Mouse (Mus musculus) kidney, postnatal 14 days (tissue): ENCODE measurements at regions not wholly inside any gene's neighbourhood (a gene's known extent, or its start where the extent isn't known, plus 50 kb on each side); places are given as distances from the start of the nearest gene placed in this dataset.

ENCODE experiments used
- DNase-seq: peaks from one replicate; pipeline ENCODE4 v3.0.0; 2022; ENCODE audit warnings: mixed read lengths

DNA sequence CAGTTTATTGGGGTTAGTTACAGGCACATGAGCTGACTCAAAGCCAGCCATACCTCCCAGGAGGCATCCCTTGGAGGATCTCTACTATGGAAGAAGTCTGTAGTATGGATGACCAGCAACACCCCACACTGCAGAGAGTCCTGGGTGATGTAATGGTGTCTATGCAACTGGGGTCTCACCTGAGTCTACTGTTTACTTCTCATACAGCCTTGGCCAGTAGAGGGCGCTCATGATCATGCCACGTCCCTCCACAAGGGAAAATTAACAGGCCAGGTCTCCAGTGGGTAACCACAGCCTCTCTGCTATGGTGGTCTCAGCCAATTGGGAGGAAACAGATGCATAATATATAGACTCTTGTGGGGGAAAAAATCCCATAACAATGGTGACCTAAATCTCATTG is 111.7 kb downstream of the Cdh26 start:
- peak; percentile 33 for DNase-seq

DNA sequence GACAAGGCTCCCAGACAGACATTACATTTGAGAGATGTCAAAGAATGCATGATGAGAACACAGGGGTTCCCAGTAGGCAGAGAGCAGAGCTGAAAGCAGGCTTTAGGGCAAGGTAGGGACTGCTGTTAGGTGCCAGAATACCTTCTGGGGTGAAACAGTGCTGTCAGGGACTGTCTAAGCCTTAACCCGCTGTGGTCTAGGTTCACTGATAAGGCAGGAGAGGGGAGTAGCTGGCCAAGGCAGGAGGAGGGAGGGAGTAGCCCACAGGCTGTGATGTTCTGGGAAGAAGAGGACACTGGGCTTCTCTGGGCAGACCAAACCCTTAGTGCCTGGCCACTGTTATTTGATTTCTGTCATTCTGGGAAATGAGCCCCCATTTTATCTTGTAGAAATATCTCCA is 114.1 kb downstream of the Cdh26 start:
- no peak for DNase-seq

DNA sequence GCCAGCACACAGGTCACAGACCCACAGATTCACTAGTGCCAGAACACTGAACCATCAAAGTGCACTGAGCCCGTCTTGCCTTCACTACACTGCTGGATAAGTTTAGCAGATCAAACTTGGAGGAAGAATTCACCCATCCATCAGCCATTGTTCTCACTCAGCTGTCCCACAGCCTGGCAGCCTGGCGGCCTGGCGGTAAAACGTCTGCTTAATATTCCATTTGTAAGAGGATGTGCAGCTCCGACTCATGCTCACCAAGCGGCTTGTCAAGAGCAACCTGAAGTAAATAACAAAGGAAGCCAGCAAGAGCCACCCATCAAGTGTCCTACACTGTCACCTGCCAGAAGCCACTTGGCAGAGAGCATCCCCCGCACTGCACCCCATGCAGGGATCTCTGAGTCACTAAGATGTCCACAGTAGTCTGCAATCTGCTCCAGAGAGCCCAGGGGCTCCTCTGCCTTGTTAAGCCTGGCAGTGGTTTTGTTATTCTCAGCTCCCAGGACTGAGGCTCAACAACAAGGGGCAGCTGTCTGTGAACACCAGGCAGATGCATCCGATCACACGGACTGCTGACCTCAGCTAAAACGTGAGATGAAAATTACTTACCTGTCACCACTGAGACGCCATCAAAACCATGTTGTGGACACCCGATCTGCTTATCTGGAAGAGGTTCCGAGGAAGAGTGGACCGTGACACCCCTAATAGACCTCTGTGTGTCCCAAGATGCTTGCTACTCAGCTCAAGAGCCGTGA is 115.4 kb downstream of the Cdh26 start:
- no peak for DNase-seq

DNA sequence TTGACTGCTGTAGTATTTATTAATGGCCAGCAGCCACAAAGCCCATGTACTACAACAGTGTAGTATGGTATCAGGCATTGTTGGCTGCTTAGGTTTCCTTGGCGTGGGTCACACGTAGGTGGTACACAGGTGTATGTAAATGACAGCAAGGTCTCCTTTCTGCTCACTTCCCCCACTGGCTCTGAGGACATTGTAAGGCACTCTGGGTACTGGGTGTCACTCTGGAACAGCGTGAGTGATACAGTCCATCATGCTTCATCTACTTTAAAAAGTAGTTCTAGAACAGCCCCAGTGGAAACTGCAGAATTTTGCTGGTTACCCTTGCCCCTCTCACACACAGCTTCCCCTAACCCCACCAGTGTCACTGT is 116.0 kb downstream of the Cdh26 start:
- DNase-seq, result no peak

DNA sequence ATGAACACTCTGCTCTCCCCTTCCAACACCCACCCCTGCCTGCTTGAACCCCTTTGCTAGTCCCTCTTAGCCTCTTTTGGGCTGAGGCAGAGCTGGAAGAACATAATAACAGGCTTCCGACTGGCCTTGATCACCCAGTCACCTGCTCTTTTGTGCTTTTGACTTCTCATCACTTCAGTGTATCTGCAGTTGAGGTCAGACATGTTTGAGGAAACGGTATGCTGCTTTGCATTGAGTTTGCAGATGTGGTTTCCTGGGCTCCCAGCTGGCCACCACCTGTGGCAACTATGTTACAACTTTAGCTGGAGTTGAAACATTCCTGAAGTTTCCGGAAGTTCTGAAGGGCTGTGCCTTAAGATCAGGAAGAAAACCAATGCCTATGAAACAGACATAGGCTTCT is 116.6 kb downstream of the Cdh26 start:
- DNase-seq, result no peak

DNA sequence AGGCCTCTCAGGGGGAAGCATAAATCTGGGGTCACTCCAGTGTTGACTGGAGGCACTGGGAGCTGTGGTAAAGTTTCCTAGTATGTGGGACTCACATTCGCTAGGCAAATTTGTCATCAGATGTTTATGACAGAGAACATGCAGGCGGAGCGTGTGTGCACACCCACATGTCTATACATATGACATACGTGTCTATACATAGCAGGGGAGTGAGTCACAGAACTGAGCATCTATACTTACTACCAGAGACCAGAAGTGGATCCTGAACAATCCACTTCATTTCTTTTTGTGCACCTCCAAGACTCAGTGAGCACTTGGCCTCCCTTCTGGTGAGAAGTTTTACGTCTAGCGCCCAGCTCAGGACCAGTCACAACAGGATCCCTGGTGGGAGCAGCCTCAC is 118.6 kb downstream of the Cdh26 start:
- DNase-seq, result no peak

DNA sequence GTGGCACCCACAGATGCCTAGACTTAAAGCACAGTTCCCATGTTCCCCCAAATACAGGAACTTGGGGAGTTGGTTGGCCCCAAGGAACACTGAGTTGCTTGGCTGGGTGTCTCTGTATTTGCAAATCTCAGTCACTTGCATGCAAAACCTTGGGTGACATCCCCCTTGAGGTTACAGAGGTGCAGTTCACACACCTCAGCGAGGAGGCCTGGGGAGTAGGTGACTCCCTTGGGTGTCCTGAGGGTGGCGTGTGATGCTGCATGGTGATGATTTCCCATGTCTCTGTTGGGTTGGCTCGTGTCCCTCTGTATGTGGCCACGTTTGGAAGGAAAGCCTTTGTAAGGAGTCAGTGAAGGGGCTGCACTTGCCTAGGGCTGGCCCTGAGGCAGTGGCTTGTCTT is 123.4 kb downstream of the Cdh26 start:
- no peak for DNase-seq

DNA sequence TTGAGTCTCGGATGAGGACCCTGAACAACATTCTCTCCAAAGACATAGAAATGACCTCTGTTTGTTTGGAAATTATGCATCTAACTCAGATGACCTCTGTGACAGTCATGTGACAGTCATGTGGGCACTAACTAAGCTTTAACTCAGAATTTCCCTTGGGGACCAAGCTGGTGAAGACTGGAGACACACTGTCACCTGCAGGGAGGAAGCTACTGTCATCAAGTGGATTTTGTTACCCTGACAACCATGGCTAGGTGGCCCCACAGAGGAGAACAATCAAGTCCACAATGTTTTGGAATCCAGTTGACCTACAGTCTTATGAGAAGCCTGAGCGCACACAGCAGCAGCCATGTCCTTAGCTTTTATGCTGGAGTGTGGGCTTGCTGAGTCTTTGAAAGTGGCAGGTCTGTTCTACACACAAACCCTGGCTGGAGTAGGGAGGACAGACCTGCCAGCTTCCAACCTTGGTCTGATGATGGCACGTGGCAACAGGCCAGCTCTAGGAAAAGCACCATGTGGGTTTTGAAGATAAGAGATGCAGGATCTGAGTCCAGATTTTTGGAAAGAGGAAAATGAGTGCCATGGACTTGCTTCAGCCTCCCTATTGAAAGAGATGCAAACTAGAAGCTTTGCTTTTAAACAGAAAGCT is 125.5 kb downstream of the Cdh26 start:
- no peak for DNase-seq

DNA sequence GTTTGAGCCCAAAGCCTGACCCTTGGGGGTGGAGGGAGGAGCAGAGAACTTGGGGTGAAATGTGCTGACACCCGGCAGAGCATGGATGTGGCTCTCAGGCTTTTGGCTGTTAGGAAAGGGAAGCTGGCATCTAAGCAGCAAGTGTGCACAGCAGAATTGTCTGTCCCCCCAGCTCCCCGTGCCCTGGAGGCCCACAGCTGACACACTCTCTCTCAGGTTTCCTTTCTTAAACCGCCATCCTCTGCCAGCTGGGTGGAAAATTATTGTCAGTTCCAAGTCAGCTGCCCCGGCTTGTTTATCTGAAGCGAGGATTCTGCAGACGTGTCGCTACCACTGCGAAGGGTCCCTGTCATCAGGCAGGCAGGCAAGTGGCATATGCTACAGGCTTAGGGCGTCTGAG is 127.6 kb downstream of the Cdh26 start:
- DNase-seq, result no peak

DNA sequence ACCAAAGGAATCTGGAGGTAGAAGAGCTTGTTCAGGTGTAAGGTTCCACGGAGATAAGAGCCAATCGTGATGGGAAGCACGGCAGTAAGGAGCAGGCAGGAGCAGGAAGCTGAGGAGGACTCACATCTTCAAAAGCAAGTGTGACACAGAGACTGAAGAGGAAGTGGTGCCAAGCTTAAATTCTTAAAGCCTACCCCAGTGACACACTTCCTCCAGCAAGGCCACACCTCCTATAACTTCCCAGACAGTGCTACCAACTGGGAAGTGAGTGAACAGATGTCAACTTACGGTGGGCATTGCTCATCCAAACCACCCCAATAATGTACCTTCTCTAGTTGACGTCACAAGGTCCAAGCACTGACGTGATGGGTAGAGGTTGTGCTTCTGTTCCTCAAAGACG is 133.0 kb downstream of the Cdh26 start:
- no peak for DNase-seq

DNA sequence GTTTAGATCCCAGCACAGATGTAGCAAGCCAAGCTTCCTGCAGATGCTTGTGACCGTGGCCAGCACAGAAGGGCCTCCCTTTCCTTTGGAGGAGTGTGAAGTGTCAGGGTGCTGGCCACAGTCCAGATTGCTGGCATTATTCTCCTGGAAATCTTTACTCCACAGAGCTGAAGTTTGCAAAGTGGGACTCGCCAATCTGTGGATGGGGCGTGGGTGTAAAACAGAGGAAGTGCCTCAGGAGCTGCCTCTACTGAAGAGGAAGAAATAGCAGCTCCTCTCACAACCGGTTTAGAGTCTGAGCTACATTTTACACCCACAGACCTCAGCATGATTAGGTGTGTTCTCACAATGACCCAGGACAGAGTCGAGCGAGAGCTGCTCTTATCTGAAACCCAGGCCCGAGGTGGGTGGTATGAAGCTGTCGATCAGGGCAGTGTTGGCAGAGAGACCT is 135.1 kb downstream of the Cdh26 start:
- DNase-seq, result peak; percentile 53

DNA sequence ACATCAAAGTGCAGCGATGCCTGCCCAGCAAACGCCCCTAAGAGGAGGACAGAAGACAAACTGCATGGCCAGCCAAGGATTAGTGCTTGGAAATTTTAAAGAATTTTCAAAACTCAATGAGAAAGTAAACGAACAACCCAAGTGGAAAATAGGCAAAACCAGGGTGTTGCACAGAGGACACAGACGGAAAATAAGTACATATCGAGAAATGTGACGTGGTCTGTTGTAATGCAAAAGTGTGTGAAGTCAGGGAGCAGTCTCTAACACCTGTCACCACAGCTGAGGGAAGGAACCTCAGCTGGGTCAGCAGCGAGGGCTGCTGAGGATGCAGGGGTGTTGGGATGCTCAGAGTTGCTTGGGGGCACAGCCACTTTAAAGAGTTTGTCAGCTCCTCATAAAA is 137.2 kb downstream of the Cdh26 start:
- no peak for DNase-seq

DNA sequence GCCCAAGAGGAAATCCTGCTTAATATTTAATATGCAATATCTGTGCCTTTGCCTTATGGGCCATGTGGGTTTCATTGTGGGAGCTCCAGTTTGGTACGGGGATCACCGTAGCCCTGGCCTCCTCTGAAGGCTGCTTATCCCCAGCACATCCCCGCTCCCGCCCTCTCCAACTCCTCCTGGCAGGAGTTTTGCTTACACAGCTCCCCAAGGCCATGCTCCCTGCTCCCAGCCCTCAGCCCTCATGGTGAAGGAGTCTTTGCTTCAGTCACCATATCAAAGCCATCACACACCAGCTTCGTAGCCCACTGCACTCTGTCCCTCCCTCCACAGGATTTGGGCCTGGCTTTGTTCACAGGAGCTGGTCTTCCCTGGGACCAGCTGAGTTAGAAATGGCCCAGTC is 142.0 kb downstream of the Cdh26 start:
- DNase-seq, result no peak

DNA sequence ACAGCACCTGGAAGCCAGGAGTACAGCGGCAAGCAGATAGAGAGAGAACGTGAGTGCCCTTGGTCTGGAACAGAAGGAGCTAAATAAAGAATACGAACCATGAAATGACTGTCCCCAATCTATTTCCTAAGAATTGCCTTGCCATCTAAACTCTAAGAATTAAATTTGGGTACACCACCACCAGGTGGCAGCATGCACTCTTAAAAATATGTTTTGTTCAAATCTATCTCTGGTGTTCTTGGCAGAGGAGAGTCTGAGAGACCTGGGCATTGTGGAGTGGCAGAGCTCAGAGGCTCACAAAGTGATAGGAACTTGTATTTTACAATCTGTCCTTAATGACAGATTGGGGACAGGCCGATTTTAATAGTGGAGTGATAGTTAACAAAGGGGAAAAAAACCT is 144.5 kb downstream of the Cdh26 start:
- peak; percentile 77 for DNase-seq

DNA sequence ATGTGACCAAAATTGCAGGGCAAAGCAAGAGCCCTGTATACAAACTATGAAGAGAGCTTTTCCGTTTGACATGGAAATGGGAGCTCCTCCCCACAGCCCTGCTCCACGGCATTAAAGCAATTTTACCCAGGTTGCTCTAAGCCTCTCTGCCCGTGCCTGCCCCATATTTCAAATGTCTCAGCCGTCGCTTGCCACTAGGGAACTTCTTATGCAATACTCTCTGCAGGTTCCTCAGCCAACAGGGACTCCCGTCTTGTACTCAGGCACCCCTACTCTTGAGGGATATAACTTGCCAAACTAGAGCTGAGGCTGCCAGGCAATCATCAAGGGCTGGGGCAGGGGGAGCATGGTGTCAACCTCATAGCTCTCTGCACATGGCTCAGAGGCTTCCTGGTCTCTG is 145.1 kb downstream of the Cdh26 start:
- DNase-seq, result no peak

DNA sequence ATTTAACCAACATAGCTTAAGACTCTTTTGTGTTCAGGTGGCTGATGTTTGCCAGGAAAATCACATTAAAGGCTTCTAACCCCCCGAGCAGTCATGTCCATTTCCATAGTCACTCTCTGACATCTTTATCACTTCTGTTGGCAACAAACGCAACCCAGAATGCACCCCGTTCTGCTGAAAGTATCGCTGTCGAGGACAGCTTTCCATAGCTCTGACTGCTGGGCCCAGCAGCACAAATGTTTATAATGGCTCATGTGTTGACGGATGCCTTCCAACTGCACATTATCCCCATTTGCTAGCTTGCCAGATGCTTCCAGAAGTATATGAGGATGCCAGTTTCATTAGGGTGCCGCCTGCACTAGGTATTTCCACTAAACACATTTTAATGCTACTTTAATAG is 145.7 kb downstream of the Cdh26 start:
- no peak for DNase-seq

DNA sequence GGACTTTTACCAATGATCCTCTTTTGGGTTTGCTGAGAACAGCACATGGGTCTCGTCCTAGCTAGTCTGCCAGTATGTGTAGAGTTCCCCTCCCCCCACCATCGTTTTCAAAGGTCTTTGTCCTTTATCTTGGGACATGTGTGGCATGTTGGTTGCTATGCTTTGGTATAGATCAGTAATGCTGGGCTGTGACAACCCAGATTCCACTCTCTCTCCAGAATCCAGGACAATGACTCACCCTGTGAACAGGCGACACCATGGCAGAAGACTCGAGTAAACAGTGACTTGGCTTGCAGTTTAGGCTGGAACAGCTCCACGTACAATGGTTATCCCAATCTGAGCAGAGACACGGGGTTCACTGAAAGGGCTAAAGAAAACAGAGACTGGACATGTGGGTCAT is 149.2 kb downstream of the Cdh26 start:
- no peak for DNase-seq

DNA sequence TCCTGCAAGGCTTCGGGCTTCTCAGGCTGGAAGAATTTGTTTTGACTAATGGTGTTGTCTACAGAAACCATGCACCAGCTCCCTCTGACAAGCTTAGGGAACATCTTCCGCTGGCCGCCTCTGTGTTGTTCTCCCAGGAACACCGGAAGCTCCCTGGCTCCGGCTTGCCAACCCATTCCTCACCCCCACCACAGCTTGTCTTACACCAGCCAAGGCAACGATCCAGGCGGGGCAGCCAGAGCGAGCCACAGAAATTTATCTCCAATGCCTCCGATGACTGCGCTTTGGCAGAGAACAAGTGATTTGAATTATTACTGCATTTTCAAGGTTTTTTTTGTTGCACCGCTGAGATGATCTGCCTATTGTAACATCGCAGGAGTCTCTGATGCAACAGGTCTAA is 151.0 kb downstream of the Cdh26 start:
- DNase-seq, result peak; percentile 47

DNA sequence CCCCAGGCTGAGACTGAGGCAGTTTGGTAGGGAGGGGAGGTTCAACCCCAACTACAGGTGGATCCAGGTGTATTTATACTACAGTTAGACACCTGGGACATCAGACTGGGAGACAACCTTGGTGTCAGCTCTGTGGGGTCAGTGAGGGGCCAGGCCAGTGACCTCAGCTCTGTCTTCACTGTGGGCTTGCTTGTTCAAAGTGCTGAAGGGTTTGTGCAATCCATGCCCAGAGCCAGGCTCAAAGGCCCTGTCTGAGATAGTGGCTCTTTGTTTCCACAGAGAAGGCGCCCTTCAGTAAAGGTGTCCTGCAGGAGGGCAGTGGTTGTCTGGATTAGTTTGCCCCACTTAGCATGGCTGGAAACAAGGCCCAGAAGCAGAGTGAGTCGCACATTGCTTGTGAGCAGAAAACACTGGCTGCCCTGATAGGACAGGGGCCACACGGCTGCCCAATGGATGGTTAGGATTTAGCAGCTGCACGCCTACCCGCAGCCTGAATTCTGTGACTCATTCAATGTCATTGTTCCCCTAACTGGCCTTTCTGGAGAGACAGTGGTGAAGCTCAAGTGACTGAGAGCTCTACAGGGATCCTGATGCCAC is 154.7 kb downstream of the Cdh26 start:
- no peak for DNase-seq

DNA sequence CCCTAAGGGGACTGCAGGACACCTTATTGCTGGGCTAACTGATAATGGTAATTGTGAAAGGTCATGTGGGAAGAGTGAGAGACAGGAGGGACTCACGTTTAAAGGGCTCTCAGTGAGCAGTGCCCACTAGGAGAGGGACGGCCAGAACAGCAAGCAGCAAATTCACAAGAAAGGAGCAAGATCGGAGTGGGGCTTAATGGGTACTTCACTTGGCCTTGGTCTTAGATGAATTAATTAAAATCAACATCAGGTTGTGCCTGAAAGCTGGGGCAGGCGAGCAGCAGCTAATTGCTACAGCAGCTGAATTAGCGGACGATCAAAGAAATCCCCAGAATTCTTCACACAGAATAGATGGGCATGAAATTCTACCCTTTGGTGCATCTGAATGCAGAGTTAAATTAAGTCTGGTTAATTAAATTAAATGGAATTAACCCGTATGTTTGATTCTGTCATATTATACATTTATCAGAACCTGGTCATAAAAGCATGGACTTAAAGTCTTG is 156.9 kb downstream of the Cdh26 start:
- no peak for DNase-seq

DNA sequence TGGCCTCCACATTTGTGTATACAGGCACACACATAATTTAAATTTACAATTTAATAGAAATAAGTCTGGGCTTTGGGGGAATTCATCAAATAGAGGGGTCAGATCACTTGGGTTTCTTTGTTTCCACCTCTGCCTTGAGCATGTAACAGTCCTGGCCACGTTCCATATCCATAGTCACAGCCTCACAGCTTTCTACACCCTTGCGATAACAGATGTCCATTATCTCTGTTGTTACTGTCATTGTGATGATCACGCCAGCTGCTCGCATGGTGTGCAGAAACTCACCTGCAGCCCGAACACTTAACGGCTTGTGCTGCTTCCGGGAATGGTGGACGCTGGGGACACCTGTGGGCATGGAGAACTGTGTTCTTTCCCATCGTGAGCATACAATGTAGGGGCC is 163.4 kb downstream of the Cdh26 start:
- DNase-seq, result no peak

DNA sequence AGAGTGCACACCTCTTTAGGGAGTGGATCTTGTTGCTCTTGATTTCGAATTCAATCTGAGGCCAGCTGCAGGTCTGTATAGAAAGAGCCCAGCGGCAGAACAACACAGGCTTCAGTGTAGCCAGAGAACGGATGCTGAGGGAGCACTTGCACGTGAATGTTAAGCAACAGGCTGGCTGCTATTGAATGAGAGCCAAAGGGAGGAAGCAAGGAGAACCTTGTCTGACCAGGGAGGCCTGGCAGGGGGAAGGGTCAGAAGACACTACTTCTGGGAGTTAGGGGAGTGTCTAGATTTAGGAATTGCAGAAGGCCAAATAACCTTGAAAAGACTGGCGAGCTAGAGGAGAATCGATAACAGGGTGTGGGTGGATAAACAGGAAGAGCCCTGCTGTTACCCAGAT is 163.8 kb downstream of the Cdh26 start:
- DNase-seq, result no peak

DNA sequence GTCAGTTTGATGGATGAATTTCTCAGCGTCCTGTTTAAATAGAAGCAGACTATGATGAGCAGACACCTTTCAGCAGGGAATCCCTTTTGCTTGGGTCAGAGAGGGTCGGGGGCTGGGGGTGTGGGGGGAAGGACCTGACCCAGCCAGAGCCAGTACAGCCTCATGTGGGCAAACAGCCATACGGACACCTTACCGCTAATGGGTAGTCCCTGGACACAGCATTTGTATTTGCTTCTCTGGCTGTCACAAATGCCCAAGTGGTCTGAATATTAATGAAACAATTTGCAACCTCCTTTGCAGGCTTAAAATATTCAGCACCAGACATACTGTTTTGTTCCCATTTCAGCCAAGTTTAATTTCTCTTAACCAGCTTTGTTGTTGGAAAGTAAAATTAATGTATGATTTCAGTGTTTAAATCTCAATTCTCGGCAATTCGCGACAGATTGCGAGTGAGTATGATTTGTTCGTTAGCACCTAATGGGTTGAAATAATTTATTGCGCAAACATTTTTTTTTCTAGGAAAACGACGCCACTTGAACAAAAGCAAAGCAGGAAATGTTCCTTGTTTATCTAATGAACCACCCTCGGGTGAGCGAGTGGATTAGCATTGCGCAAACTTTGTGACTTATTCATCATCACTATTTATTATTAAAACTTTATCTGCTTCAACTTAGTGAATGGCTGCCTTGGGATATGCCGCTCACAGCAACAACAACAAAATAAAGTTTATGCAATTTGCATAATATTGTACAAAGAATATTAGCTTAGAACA is 166.2 kb downstream of the Cdh26 start:
- no peak for DNase-seq

DNA sequence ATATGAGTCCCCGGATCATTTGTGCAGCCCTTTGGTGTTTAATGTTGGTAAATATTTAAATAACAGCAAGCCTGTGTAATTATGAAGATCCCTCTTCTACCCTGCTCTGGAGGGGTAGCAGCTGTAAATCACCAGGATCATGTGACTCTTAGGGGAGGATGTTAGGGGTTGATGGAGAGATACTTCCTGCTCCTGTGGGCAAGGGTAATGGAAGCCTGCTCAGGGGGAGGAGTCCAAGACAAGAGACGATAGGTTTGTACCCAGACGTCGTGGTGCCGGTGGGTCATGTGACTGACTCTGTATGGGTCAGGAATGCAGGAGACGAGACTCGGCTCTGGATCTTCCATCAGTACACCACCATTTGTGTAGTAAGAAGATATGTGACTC is 166.7 kb downstream of the Cdh26 start:
- DNase-seq, result no peak
